Mouse (Mus musculus) heart, embryonic 15.5 days (tissue): Measurements from ENCODE around the gene Nr1d2. TPM values are rescaled to one million over a fixed set of nuclear protein-coding genes. Genes with fewer than 3 reads are reported as not detected.
A peak's percentile ranks its signal among the peaks of the same experiment; 100 is the strongest.
"Not testable (repeated sequence)": the region's sequence is repeated elsewhere in the genome, so short reads cannot be mapped to it uniquely, and the experiment has no call there.

Source experiments
- ATAC-seq: fragments of 200-750 bp; cut with Nextera tagmentation; replicated peaks from 2 replicates; pipeline ENCODE4 v1.8.0; 2017; ENCODE audit warnings: low read depth, moderate TSS enrichment; ENCODE audit not compliant: insufficient number of reproducible peaks, insufficient read depth, low FRiP score
- H3K27ac ChIP-seq: fragments of 300-500 bp; sonication (generic); 2 replicates; pipeline ENCODE4 v1.5.1; 2015; ENCODE audit warnings: mild to moderate bottlenecking, inconsistent platforms
- H3K27me3 ChIP-seq: fragments of 300-500 bp; sonication (generic); 2 replicates; pipeline ENCODE4 v1.6.1; 2015; ENCODE audit warnings: inconsistent platforms
- H3K36me3 ChIP-seq: fragments of 300-500 bp; sonication (generic); 2 replicates; pipeline ENCODE4 v1.6.1; 2015; ENCODE audit warnings: mild to moderate bottlenecking, inconsistent platforms
- H3K4me1 ChIP-seq: fragments of 300-500 bp; sonication (generic); replicated peaks from 2 replicates; pipeline ENCODE4 v1.6.1; 2015; ENCODE audit warnings: inconsistent platforms
- H3K4me2 ChIP-seq: fragments of 300-500 bp; sonication (generic); 2 replicates; pipeline ENCODE4 v1.6.1; 2015; ENCODE audit warnings: inconsistent platforms, mild to moderate bottlenecking, moderate library complexity
- H3K4me3 ChIP-seq: fragments of 300-500 bp; sonication (generic); 2 replicates; pipeline ENCODE4 v1.5.1; 2015; ENCODE audit warnings: mild to moderate bottlenecking, inconsistent platforms
- H3K9ac ChIP-seq: fragments of 300-500 bp; sonication (generic); 2 replicates; pipeline ENCODE4 v1.6.1; 2015; ENCODE audit warnings: mild to moderate bottlenecking, inconsistent platforms
- H3K9me3 ChIP-seq: fragments of 300-500 bp; sonication (generic); replicated peaks from 2 replicates; pipeline ENCODE4 v1.6.1; 2016; ENCODE audit warnings: inconsistent platforms
- WGBS: fragments of 180-500 bp; shearing (Covaris S2); methylation state at CpG from one replicate; pipeline ENCODE4 v1.1.7; 2015; ENCODE audit warnings: mixed read lengths; 5-methylcytosine and 5-hydroxymethylcytosine counted together
- polyA plus RNA-seq: library from polyadenylated mRNA; unstranded; fragments of >200 nt; fragmentation: Nextera tagmentation; extraction: Ambion mirVana; gene quantifications from 2 replicates; pipeline ENCODE4 v1.2.1, GENCODE M21; 2015

Nr1d2 gene
- polyA plus RNA-seq: 11.3 and 11.5 TPM in 2 replicates

DNA sequence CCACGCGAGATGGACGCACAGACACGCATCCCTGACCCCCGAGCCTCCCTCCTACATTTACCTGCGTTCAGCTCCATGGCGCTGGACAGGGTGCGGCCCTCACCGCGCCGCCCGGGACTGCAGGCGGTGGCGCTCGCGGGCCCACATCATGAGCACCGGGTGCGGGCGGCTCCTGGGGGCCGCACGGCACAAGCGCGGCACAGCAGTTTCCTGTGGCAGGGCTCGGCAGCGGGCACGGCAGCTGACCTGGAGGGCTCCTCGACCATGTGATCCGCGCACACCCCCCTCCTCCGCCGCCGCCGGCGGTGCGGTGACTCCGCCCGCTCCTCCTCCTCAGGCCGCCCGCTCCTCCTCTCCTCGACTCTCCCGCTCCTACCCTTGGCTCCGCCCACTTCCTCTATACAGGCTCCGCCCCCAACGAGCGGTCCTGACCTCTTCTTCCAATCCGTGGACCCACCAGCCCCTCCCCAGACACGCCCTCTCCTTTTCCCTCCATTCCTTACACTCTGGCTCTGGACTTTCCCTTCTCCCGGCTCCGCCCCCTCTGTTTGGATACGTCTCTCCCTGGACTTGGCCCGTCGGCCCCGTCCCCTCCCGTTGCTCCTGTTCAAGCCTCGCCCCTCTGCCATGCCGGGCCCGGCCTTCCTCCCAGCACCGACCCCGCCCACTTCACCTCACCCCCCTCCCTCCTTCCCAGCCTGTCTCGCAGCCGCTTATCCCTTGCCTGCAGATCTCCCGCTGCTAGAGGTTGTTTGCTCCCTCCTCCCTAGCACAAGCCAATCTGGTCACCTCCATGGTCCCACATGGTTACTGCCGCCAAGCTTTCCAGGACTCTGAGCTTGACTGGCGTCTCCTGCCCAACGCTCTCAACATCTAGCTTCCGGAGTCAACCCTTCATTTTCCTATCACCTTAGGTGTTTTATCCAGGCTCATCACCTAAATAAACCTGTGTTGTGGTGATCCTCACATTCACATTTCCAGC lies at the start of gene Nr1d2:
Gene Nr1d2, minus strand, starts transcription at position 378 of the 982 bp plus-strand sequence.
- H3K27ac ChIP-seq: peak within 1 kb of the TSS; percentile 97
- no peaks in the 10 kb centered on the region for H3K36me3 ChIP-seq
- peak within 1 kb of the TSS; percentile 80 for H3K9ac ChIP-seq
- H3K4me1 ChIP-seq: peaks cover 15% of the 10 kb centered on the region
- peak; percentile 93 for ATAC-seq
- WGBS: under 1% methylated on average over 64 of the region's 66 CpGs
- no peaks in the 10 kb centered on the region for H3K9me3 ChIP-seq
- H3K27me3 ChIP-seq: no peaks in the 10 kb centered on the region
- H3K4me3 ChIP-seq: peak within 1 kb of the TSS; percentile 82
- H3K4me2 ChIP-seq: peak within 1 kb of the TSS; percentile 83

DNA sequence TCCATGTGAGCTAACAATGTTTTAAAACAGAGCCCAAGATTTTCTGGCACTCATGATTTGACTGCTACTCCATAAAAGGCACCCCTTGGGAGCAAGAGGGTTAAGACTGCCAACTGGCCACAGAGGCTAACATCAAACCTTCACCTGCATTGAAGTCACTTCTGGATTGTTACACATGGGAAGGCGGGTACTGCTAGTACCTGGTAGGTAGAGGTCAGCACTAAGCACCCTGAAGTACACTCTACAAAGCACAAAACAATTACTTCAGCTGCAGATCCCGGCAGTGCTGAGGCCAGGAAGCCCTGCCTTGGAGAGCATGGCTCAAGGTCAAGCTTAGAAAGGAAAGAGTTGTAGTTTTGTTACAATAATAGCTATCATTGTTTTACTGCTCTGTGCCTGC lies 48.5 kb upstream of the Nr1d2 start:
- H3K27me3 ChIP-seq: no peaks in the 10 kb centered on the region
- H3K4me3 ChIP-seq: no peak overlapping the region
- no peak; the same call in 1 of the 2 replicates for ATAC-seq
- H3K27ac ChIP-seq: peak overlapping the region; percentile 32
- no peak overlapping the region for H3K9ac ChIP-seq
- no peaks in the 10 kb centered on the region for H3K36me3 ChIP-seq
- WGBS: 58% methylated on average over 2 of the region's 2 CpGs
- peaks cover 4% of the 10 kb centered on the region for H3K4me1 ChIP-seq
- H3K4me2 ChIP-seq: no peak overlapping the region
- no peaks in the 10 kb centered on the region for H3K9me3 ChIP-seq

DNA sequence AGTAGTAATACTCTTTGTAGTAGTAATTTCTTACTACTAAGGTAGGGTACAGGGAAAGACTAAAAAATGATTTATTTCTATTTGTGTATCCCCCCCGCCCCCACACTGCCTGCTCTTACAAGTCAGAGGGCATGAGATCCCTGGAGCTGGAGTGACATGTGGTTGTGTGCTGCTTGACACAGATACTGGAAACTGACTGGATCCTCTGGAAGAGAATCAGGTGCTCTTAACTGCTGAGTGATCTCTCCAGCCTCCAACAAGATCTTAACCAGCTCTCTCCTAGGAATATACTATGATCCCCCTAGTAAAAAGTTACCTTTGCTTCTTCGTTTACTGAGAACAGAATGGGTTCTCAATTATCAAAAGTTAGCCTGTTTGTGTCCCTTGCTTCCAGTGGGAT lies 47.5 kb upstream of the Nr1d2 start:
- Histone ChIP-seq H3K36me3 (peaks cover 7% of the 10 kb centered on the region; the same call in 1 of the 2 replicates), H3K9me3 (no peaks in the 10 kb centered on the region), H3K27ac (no peak overlapping the region), H3K4me2 (no peak overlapping the region), H3K4me3 (no peak overlapping the region), H3K4me1 (peaks cover 4% of the 10 kb centered on the region), H3K27me3 (no peaks in the 10 kb centered on the region), H3K9ac (no peak overlapping the region)
- no peak for ATAC-seq
- WGBS: 88% methylated on average over 2 of the region's 2 CpGs

DNA sequence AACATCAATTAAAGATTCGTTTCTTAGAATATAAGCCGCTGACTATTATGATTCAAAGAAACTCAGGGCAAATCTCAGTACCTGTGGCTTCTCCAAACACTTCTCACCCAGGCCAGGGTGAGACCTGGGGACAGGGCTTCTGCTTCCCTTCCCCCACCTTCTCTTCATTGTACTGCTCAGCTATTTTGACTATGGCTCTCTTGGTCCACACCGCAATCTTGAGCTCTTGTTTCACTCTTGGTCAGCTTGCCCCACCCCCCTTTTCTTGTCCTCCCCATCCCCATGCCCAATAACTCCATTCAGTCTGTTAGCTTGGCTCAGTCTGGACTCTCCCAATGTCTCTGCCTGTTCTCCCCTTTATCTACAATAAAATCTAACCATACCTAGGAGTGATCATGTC lies 46.5 kb upstream of the Nr1d2 start:
- ATAC-seq: no peak
- H3K36me3 ChIP-seq: peaks cover 7% of the 10 kb centered on the region; the same call in 1 of the 2 replicates
- H3K9ac ChIP-seq: no peak overlapping the region
- no peak overlapping the region for H3K4me2 ChIP-seq
- WGBS: 89% methylated on average over 3 of the region's 3 CpGs
- H3K9me3 ChIP-seq: no peaks in the 10 kb centered on the region
- H3K4me3 ChIP-seq: no peak overlapping the region
- H3K27me3 ChIP-seq: no peaks in the 10 kb centered on the region
- no peak overlapping the region for H3K27ac ChIP-seq
- H3K4me1 ChIP-seq: peaks cover 4% of the 10 kb centered on the region

DNA sequence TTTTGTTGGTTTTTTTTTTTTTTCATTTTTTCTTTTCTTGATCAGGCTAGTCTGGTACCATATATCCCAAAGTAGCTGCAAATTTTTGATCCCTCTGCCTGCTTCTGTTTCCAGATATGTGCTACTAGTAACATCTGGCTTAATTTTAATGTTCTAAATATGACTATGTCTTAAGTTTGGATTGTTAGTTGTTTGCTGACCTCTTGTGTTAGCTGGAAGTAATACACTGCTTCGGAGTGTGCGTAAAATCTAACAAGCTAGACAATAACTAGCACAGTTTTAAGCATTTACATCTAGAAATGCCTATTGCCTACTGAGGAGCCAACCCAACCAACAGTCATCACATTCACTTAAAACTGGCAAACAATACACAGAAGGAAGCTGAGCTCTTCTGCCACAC lies 45.7 kb upstream of the Nr1d2 start:
- no peak overlapping the region for H3K27ac ChIP-seq
- no peak overlapping the region for H3K4me3 ChIP-seq
- H3K4me2 ChIP-seq: no peak overlapping the region
- WGBS: 72% methylated on average over 2 of the region's 2 CpGs
- H3K27me3 ChIP-seq: no peaks in the 10 kb centered on the region
- peaks cover 12% of the 10 kb centered on the region; the same call in 1 of the 2 replicates for H3K36me3 ChIP-seq
- H3K9ac ChIP-seq: no peak overlapping the region
- no peaks in the 10 kb centered on the region for H3K9me3 ChIP-seq
- peaks cover 4% of the 10 kb centered on the region for H3K4me1 ChIP-seq
- ATAC-seq: no peak

DNA sequence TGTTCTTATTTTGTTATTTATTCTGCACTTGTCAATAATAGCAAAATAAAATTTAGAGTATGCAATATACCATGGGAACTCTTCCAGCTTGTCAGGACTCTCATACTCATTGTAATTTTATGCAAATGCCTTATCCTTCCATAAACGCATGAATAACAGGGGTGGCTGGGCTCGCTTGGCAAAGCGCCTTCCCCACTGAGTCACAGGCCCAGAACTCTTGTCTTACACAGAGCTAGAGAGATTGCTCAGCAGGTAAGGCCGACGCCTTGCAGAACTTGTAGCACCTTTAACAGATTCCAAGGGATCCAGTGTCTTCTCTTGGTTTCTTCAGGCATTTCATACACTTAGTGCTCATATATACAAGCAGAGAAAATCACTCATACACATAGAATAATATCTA lies 41.4 kb upstream of the Nr1d2 start:
- Histone ChIP-seq H3K4me1 (no peaks in the 10 kb centered on the region), H3K36me3 (peaks cover 36% of the 10 kb centered on the region), H3K27me3 (no peaks in the 10 kb centered on the region), H3K27ac (no peak overlapping the region), H3K9me3 (no peaks in the 10 kb centered on the region), H3K4me2 (no peak overlapping the region), H3K4me3 (no peak overlapping the region), H3K9ac (no peak overlapping the region)
- no peak for ATAC-seq
- WGBS: 88% methylated on average over 5 of the region's 5 CpGs

DNA sequence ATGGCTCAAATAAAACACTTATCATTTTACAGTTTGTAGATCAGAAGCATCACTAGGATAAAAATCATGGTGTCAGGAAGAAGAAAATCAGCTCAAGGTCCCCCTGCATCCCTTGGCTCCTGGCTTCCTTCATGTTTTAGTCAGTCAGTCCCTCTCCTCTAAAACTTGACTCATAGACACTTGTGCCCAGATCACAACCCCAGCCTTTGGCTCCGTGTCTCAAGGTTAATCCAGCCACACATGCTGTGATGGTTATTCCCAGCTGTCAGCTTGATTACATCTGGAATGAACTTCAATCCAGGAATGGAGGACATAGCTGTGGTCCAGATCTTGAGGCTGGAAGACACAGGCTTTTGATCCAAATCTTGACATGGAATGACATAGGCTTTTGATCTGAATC lies 35.6 kb upstream of the Nr1d2 start:
- H3K9ac ChIP-seq: no peak overlapping the region
- H3K4me3 ChIP-seq: no peak overlapping the region
- H3K36me3 ChIP-seq: peaks cover 24% of the 10 kb centered on the region
- no peak overlapping the region for H3K4me2 ChIP-seq
- H3K27ac ChIP-seq: no peak overlapping the region
- H3K9me3 ChIP-seq: no peaks in the 10 kb centered on the region
- 74% methylated on average over 1 of the region's 1 CpGs for WGBS
- ATAC-seq: no peak
- H3K4me1 ChIP-seq: peaks cover 7% of the 10 kb centered on the region; the same call in 1 of the 2 replicates
- no peaks in the 10 kb centered on the region for H3K27me3 ChIP-seq

DNA sequence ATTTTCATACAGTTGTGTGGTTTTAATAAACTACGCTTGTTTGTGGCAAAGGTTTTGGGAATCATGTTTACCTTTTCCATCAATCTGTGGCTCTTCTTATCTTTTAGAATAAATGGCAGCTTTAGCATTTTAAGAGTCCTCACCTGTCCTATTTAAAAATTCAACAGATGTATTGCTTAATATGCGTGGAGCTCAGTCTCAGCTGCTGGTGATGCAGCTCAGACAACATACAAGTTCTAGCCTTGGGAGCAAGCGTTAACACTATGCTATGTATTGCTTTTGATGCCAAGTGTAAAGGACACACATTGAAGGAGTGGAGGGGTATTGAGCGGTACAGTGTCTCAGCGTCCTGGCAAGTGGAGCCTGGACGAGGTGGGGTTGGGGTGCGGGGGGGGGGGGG lies 32.7 kb upstream of the Nr1d2 start:
- Histone ChIP-seq H3K9me3 (no peaks in the 10 kb centered on the region), H3K36me3 (peaks cover 19% of the 10 kb centered on the region), H3K4me3 (peak overlapping the region; percentile 76), H3K4me1 (peaks cover 10% of the 10 kb centered on the region; the same call in 1 of the 2 replicates), H3K27ac (peak overlapping the region; percentile 83), H3K4me2 (peak overlapping the region; percentile 70), H3K27me3 (no peaks in the 10 kb centered on the region), H3K9ac (peak overlapping the region; percentile 68)
- ATAC-seq: no peak
- WGBS: 4% methylated on average over 7 of the region's 7 CpGs

DNA sequence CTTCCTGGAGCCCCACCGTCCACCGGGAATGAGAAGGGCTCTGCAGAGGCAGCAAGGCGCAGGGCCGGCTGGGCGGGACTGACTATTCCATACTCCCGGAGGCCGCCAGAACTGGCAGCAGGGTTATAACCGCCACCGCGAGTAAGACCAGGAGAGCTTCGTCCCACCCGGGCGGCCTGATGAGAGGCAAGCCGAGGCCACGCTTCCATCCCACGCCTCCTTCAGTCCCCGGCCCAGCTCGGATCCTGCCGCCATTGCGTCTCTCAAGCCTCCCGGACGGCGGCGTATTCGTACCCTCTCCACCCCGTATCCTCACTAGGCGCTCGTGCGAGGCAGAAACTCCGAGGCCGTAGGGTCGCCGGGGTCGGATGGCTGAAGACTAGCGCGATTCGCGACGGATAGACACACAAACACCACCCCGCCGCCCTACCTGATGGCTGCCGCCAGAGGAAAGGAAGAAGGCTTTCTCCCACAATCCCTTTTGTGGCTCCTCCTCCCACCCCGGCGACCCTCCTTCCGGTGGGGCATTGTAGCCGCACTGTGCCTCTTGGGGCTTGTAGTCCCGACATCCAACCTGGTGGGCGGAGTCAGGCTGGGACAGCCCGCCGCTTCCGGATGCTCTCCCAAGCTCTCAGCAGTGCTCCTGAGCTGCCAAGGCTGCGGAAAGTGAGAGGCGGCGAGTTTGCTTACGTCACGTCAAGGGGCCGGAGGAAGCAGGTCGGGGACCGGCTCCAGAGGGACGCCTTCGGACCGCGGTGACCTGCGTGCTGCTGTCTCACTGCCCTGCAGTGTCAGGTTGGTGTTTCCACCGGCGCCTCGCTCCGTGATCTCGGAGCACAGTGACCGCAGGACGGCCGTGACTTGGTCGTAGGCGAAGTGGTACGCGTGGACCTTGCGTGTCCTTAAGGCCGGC lies 31.9 kb upstream of the Nr1d2 start, which contains the start of the genes Nkiras1 and Rpl15:
Gene Nkiras1, plus strand, starts transcription at position 608 of the 913 bp plus-strand sequence.
Gene Rpl15, minus strand, starts transcription at position 863 of the 913 bp plus-strand sequence.
- peak within 1 kb of the TSS; percentile 89 for H3K9ac ChIP-seq
- no peaks in the 10 kb centered on the region for H3K9me3 ChIP-seq
- H3K27me3 ChIP-seq: no peaks in the 10 kb centered on the region
- peaks cover 10% of the 10 kb centered on the region; the same call in 1 of the 2 replicates for H3K4me1 ChIP-seq
- WGBS: under 1% methylated on average over 78 of the region's 78 CpGs
- peaks cover 23% of the 10 kb centered on the region for H3K36me3 ChIP-seq
- ATAC-seq: peak; percentile 100
- H3K4me2 ChIP-seq: peak within 1 kb of the TSS; percentile 70
- peak within 1 kb of the TSS; percentile 85 for H3K27ac ChIP-seq
- H3K4me3 ChIP-seq: peak within 1 kb of the TSS; percentile 76

DNA sequence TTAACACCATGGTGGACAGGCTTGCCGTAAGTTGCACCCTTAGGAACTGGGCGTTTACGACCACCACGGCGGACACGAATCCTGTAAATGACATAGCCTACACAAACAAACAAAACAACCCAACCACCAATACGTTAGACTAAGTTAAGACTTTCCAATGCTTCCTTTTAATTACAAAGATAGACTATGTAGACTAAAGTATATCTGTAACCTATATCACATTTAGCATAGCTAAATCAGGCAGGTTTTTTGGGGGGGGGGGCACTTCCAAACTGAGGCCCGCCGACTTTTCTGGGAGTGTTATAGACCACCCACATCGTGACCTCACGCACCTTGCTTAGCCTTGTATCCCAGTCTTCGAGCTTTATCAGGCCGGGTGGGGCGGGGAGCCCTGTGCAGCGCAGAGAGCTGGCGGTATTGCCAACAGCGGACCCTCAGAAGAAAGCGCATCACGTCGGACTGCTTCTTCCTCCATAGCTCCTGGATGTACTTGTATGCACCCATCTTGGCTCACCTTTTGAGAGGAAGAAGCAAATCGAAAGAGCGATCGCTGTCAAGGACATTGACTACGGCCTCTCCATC lies 31.1 kb upstream of the Nr1d2 start:
- peak overlapping the region; percentile 85 for H3K27ac ChIP-seq
- under 1% methylated on average over 24 of the region's 24 CpGs for WGBS
- H3K9ac ChIP-seq: peak overlapping the region; percentile 89
- peak overlapping the region; percentile 76 for H3K4me3 ChIP-seq
- H3K4me1 ChIP-seq: peaks cover 10% of the 10 kb centered on the region; the same call in 1 of the 2 replicates
- ATAC-seq, H3K27me3 ChIP-seq, H3K9me3 ChIP-seq: not testable (repeated sequence)
- peaks cover 23% of the 10 kb centered on the region for H3K36me3 ChIP-seq
- H3K4me2 ChIP-seq: peak overlapping the region; percentile 69
